Mouse (Mus musculus): Measurements from ENCODE around the gene Gm49320.

The Gm49320 gene

DNA sequence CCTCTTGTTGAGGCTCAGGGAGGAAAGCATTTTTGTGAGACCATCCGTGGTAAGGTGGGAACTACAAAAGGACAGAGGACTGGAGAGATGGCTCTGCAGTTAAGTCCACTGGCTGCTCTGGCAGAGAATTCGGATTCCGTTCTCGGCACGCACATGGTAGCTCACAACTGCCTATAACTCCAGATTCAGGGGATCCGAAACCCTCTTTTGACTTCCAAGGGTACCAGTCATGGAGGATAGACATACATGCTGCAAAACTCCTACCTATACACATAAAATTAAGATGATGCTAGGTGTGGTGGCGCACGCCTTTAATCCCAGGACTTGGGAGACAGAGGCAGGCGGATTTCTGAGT, 37.4 kb downstream of the Gm49320 start:
- peaks cover 26% of the 10 kb centered on the region for H3K36me3 ChIP-seq (ENCODE audit: insufficient read depth, low read length)
- TF ChIP-seq CTCF (conservative IDR thresholded peaks at IDR 0.05; ENCODE audit: low read length) (no peak), POU5F1 (IDR thresholded peaks at IDR 0.05; ENCODE audit: borderline replicate concordance, low read length) (no peak), NANOG (IDR thresholded peaks at IDR 0.05; ENCODE audit: borderline replicate concordance, low read length) (no peak)
- no peaks in the 10 kb centered on the region for H3K27me3 ChIP-seq (ENCODE audit: insufficient read depth, low read length)
- no peaks in the 10 kb centered on the region for H3K9me3 ChIP-seq (ENCODE audit: low read length)
- H3K4me1 ChIP-seq (replicated peaks; ENCODE audit: low read depth, low read length): peaks cover 23% of the 10 kb centered on the region
- peak overlapping the region; percentile 98 for H3K4me3 ChIP-seq (replicated peaks; ENCODE audit: low read length)

DNA sequence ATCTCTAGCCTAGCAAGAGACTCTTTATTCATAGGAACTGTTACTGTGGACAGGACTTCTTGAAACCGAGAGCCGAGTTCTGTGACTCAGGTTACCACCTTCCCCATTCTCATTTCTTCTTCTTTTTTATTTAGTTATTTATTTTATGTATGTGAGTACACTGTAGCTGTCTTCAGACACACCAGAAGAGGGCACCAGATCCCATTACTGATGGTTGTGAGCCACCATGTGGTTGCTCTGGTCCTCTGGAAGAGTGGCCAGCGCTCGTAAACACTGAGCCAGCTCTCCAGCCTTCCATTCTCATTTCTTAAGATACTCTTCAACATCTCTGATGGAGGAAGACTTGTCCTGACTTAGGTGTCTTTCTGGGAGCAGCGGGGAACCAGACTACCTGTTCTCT, 54.1 kb downstream of the Gm49320 start:
- Histone ChIP-seq H3K27me3 (ENCODE audit: insufficient read depth, low read length) (no peaks in the 10 kb centered on the region), H3K4me1 (replicated peaks; ENCODE audit: low read depth, low read length) (peaks cover 25% of the 10 kb centered on the region)

DNA sequence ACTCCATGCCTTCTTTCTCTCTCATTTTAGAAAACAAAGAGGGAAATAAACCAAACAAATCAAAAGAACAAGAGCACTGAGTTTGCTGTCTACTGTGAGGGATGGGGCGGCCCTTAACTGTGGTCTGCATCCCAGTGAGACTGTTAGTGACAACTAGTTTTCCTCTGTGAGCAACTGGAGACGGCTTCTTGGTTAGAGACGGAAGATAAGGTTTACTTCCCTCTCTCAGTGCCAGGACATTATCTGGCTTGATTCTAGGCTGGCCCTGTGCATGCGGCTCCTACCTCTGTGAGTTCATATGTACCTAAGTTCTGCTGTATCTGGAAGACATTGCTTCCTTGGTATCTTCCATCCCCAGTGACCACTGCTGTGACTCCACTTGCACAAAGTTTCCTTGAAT, 59.2 kb downstream of the Gm49320 start:
- TF ChIP-seq POU5F1 (IDR thresholded peaks at IDR 0.05; ENCODE audit: borderline replicate concordance, low read length) (no peak), CTCF (conservative IDR thresholded peaks at IDR 0.05; ENCODE audit: low read length) (no peak), NANOG (IDR thresholded peaks at IDR 0.05; ENCODE audit: borderline replicate concordance, low read length) (no peak)
- H3K36me3 ChIP-seq (ENCODE audit: insufficient read depth, low read length): peaks cover 98% of the 10 kb centered on the region
- no peaks in the 10 kb centered on the region for H3K9me3 ChIP-seq (ENCODE audit: low read length)
- H3K4me3 ChIP-seq (replicated peaks; ENCODE audit: low read length): no peak overlapping the region
- no peaks in the 10 kb centered on the region for H3K27me3 ChIP-seq (ENCODE audit: insufficient read depth, low read length)
- H3K4me1 ChIP-seq (replicated peaks; ENCODE audit: low read depth, low read length): peaks cover 17% of the 10 kb centered on the region

More for the DNA sequence above, 54.1 kb downstream of the Gm49320 start:
- Histone ChIP-seq H3K9me3 (ENCODE audit: low read length) (no peaks in the 10 kb centered on the region), H3K4me3 (replicated peaks; ENCODE audit: low read length) (no peak overlapping the region), H3K36me3 (ENCODE audit: insufficient read depth, low read length) (peaks cover 98% of the 10 kb centered on the region)
- TF ChIP-seq POU5F1 (IDR thresholded peaks at IDR 0.05; ENCODE audit: borderline replicate concordance, low read length) (no peak), NANOG (IDR thresholded peaks at IDR 0.05; ENCODE audit: borderline replicate concordance, low read length) (no peak), CTCF (conservative IDR thresholded peaks at IDR 0.05; ENCODE audit: low read length) (no peak)

All from E14TG2a.4 (cell line).